Mouse (Mus musculus): ENCODE measurements at regions not wholly inside any gene's neighbourhood (a gene's known extent, or its start where the extent isn't known, plus 50 kb on each side); places are given as distances from the start of the nearest gene placed in this dataset.
A peak's percentile ranks its signal among the peaks of the same experiment; 100 is the strongest.

DNA sequence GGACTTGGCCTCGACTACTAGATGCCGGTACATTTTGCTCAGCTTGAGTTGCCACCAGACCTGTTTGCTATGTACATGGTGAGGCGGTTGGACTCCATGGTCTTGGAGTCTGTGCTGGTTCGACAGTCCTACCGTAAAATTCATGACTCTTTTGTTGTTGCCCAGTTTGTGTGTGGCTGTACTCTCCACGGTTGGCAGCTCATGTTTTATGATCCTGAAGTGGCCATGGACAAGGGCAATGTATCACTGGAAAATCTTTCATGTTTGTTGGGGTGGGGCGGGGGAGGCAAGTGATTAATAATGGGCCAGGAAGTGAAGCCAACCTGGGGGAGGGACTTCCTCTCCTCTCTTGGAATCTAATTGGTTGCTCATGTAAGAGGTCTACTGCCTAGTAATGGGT lies 147.0 kb upstream of the Fbxo11 start:
- DNase-seq: no peak
- H3K27me3 ChIP-seq (ENCODE audit: control insufficient read depth, insufficient read depth, low read length): no peaks in the 10 kb centered on the region
- H3K36me3 ChIP-seq (ENCODE audit: control insufficient read depth, insufficient read depth, low read length): no peaks in the 10 kb centered on the region
- H3K79me2 ChIP-seq (replicated peaks; ENCODE audit: control insufficient read depth, insufficient read depth, low read length): no peaks in the 10 kb centered on the region
- TF ChIP-seq CTCF (IDR thresholded peaks at IDR 0.05) (no peak), EP300 (IDR thresholded peaks at IDR 0.05; ENCODE audit: insufficient read depth, low read depth, low read length) (no peak), POLR2A (IDR thresholded peaks at IDR 0.05; ENCODE audit: insufficient read depth, low read depth, low read length) (no peak)
- no peak overlapping the region for H3K4me3 ChIP-seq
- intact Hi-C loops (cut with DNase I): no loop called here
- H3K27ac ChIP-seq: no peak overlapping the region
- 86% methylated on average over 7 of the region's 7 CpGs for WGBS
- peaks cover 1% of the 10 kb centered on the region; the same call in 1 of the 2 replicates for H3K4me1 ChIP-seq (ENCODE audit: control insufficient read depth, insufficient read depth, low read length)
- H3K9ac ChIP-seq (ENCODE audit: low read depth, low read length): no peak overlapping the region

DNA sequence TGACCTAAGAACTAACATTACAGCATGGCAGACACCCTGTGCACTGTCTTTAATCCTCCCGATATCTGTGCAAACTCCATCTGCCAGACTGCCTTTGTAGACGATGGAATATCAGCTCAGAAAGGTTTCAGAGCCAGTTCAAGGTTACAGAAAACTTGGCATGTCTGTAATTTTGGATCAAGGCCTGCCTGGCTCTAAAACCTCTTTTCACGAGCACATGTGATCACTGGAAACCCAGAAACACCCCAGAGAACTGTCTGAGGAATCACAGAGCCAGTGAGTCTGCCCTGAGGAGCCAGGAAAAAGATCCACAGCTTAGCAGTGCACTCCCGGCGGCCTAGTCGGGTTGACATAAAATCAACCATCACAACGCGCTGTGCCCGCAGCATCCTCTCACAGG lies 149.7 kb upstream of the Fbxo11 start:
- no peaks in the 10 kb centered on the region for H3K36me3 ChIP-seq (ENCODE audit: control insufficient read depth, insufficient read depth, low read length)
- no peak overlapping the region for H3K9ac ChIP-seq (ENCODE audit: low read depth, low read length)
- no peak for TF ChIP-seq EP300 (IDR thresholded peaks at IDR 0.05; ENCODE audit: insufficient read depth, low read depth, low read length)
- TF ChIP-seq POLR2A (IDR thresholded peaks at IDR 0.05; ENCODE audit: insufficient read depth, low read depth, low read length): no peak
- no peak for TF ChIP-seq CTCF (IDR thresholded peaks at IDR 0.05)
- peak in 1 of 2 experiments; percentile 42 for DNase-seq
- no peaks in the 10 kb centered on the region for H3K79me2 ChIP-seq (replicated peaks; ENCODE audit: control insufficient read depth, insufficient read depth, low read length)
- H3K27ac ChIP-seq: no peak overlapping the region
- 65% methylated on average over 9 of the region's 9 CpGs for WGBS
- H3K4me1 ChIP-seq (ENCODE audit: control insufficient read depth, insufficient read depth, low read length): peaks cover 1% of the 10 kb centered on the region; the same call in 1 of the 2 replicates
- no peak overlapping the region for H3K4me3 ChIP-seq
- no peaks in the 10 kb centered on the region for H3K27me3 ChIP-seq (ENCODE audit: control insufficient read depth, insufficient read depth, low read length)
- intact Hi-C loops (cut with DNase I): no loop called here

DNA sequence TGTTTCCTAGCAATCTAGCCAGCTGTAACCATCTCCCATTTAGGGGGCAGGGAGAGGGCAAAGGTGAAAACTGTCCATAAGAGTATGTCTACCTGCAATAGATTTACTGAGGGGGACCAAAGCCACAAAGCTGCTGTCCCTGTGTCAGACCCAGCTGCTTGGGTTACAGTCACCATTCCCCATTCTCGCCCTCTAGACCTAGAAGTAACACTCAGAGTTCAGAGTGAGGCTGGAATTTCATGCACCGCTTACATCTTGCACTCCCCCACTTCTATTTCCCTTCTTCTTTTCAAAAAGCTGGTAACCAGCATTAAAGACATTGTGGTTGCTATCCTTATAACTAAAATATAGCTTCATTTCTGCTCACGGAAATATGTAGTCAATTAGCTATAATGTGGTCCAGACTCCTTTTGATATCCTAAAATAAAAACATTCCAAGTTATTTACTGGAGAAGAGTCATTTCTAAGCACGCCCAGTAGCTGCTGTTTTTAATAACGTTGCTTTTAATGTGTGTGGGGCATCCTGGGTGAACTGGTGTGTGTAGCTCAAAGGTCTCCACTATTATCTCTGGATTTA lies 157.4 kb upstream of the Fbxo11 start:
- intact Hi-C loops (cut with DNase I): loop anchor here (10.0 kb wide), 1 partner anchor 128 kb away; no protein-coding TSS in a partner anchor
- no peak for DNase-seq
- no peaks in the 10 kb centered on the region for H3K27me3 ChIP-seq (ENCODE audit: control insufficient read depth, insufficient read depth, low read length)
- H3K79me2 ChIP-seq (replicated peaks; ENCODE audit: control insufficient read depth, insufficient read depth, low read length): no peaks in the 10 kb centered on the region
- no peak for TF ChIP-seq CTCF (IDR thresholded peaks at IDR 0.05)
- TF ChIP-seq EP300 (IDR thresholded peaks at IDR 0.05; ENCODE audit: insufficient read depth, low read depth, low read length): no peak
- TF ChIP-seq POLR2A (IDR thresholded peaks at IDR 0.05; ENCODE audit: insufficient read depth, low read depth, low read length): no peak
- no peak overlapping the region for H3K4me3 ChIP-seq
- H3K36me3 ChIP-seq (ENCODE audit: control insufficient read depth, insufficient read depth, low read length): no peaks in the 10 kb centered on the region
- no peak overlapping the region for H3K9ac ChIP-seq (ENCODE audit: low read depth, low read length)
- no peaks in the 10 kb centered on the region for H3K4me1 ChIP-seq (ENCODE audit: control insufficient read depth, insufficient read depth, low read length)
- H3K27ac ChIP-seq: no peak overlapping the region
- WGBS: 75% methylated on average over 5 of the region's 5 CpGs

DNA sequence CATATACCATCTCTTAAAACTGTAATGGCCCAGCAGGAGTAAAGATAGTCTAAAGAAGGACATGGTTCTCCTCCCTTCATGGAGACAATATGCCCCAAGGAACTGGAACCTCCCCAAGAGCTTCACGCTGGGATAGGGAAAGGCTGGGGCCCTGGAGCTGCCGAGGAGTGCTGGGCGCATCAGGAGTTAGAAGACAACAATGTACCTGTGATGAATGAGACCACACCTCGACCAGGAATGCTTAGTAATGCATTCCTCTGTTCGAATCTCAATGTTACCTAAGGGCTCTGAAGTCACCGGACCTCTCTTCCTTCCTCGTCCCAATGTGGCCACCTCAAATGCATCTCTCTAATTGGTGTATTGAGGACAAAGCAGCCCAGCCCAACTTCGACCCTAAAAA lies 175.4 kb upstream of the Fbxo11 start:
- H3K9ac ChIP-seq (ENCODE audit: low read depth, low read length): no peak overlapping the region
- DNase-seq: no peak
- no peaks in the 10 kb centered on the region for H3K4me1 ChIP-seq (ENCODE audit: control insufficient read depth, insufficient read depth, low read length)
- no peak overlapping the region for H3K4me3 ChIP-seq
- intact Hi-C loops (cut with DNase I): no loop called here
- H3K27ac ChIP-seq: no peak overlapping the region
- no peaks in the 10 kb centered on the region for H3K79me2 ChIP-seq (replicated peaks; ENCODE audit: control insufficient read depth, insufficient read depth, low read length)
- no peaks in the 10 kb centered on the region for H3K27me3 ChIP-seq (ENCODE audit: control insufficient read depth, insufficient read depth, low read length)
- H3K36me3 ChIP-seq (ENCODE audit: control insufficient read depth, insufficient read depth, low read length): no peaks in the 10 kb centered on the region
- 81% methylated on average over 8 of the region's 8 CpGs for WGBS
- no peak for TF ChIP-seq POLR2A (IDR thresholded peaks at IDR 0.05; ENCODE audit: insufficient read depth, low read depth, low read length)

DNA sequence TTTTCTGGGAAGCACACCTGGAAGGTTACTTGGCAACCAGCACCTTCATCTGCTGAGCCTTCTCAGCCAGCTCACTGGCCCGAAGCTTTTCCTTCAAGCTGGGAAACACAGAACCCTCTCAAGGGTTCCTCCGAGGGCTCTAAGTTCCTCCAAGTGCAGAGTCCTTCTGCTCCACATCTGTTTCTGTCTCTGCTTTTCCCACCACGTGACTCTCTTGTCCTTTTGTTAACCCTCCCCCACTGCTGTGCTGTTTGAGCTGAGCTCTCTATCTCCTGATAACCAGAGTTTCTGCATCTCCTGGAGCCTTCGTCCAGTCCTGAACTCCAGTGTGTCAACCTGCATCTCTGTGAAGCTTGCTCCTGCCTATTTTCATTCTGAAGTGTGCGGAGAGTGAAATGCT lies 183.5 kb upstream of the Fbxo11 start:
- intact Hi-C loops (cut with DNase I): no loop called here
- Histone ChIP-seq H3K4me3 (no peak overlapping the region), H3K4me1 (ENCODE audit: control insufficient read depth, insufficient read depth, low read length) (peaks cover 2% of the 10 kb centered on the region; the same call in 1 of the 2 replicates), H3K79me2 (replicated peaks; ENCODE audit: control insufficient read depth, insufficient read depth, low read length) (no peaks in the 10 kb centered on the region), H3K9ac (ENCODE audit: low read depth, low read length) (no peak overlapping the region), H3K27me3 (ENCODE audit: control insufficient read depth, insufficient read depth, low read length) (no peaks in the 10 kb centered on the region), H3K36me3 (ENCODE audit: control insufficient read depth, insufficient read depth, low read length) (no peaks in the 10 kb centered on the region), H3K27ac (no peak overlapping the region)
- WGBS: 52% methylated on average over 5 of the region's 5 CpGs
- TF ChIP-seq POLR2A (IDR thresholded peaks at IDR 0.05; ENCODE audit: insufficient read depth, low read depth, low read length) (no peak), EP300 (IDR thresholded peaks at IDR 0.05; ENCODE audit: insufficient read depth, low read depth, low read length) (no peak), CTCF (IDR thresholded peaks at IDR 0.05) (no peak)
- no peak for DNase-seq

DNA sequence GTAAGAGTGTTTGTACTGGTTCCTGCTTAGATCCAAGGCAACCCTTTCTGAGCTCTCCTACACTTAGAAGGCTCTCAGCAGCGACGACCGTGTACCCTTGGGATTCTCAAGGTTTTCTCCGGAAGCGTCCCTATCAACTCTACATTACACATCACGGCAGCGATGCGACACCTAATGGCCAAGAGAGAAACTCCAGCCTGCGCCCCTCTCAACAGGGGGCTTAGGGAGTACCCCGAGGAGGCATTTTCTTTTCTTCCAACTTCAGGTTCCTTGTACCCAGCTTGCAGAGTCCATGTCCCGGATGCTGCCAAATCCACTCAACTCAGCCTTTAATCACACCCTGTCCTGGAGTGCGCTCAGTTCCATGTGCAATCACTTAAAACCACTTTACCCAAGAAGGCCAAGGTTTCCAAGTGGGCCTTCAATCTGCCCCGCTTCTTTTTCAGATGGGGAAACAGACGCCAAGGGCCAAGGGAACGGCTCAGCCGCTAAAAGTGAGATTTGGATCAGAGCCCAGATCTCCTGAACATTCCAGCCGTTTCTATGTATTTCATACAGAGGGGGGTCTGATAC lies 186.9 kb upstream of the Fbxo11 start:
- Histone ChIP-seq H3K9ac (ENCODE audit: low read depth, low read length) (peak overlapping the region; percentile 45), H3K27me3 (ENCODE audit: control insufficient read depth, insufficient read depth, low read length) (no peaks in the 10 kb centered on the region), H3K4me1 (ENCODE audit: control insufficient read depth, insufficient read depth, low read length) (peaks cover 2% of the 10 kb centered on the region; the same call in 1 of the 2 replicates), H3K79me2 (replicated peaks; ENCODE audit: control insufficient read depth, insufficient read depth, low read length) (no peaks in the 10 kb centered on the region), H3K36me3 (ENCODE audit: control insufficient read depth, insufficient read depth, low read length) (no peaks in the 10 kb centered on the region), H3K27ac (no peak overlapping the region), H3K4me3 (peak overlapping the region; percentile 33)
- WGBS: 9% methylated on average over 17 of the region's 17 CpGs
- peak; percentile 98 for TF ChIP-seq CTCF (IDR thresholded peaks at IDR 0.05)
- TF ChIP-seq EP300 (IDR thresholded peaks at IDR 0.05; ENCODE audit: insufficient read depth, low read depth, low read length): peak; percentile 36; the same call in 1 of the 2 replicates
- TF ChIP-seq POLR2A (IDR thresholded peaks at IDR 0.05; ENCODE audit: insufficient read depth, low read depth, low read length): no peak
- intact Hi-C loops (cut with DNase I): loop anchor here (1.0 to 5.0 kb wide), 2 partner anchors 227 to 275 kb away; partner anchors contain the start of gene Msh6
- peak; percentile 65 to 75 for DNase-seq
